Mouse (Mus musculus): ENCODE data around the gene Zfp580. TPM values are rescaled to one million over a fixed set of nuclear protein-coding genes. Genes with fewer than 3 reads are reported as not detected.

The Zfp580 gene
- total and polyA plus RNA-seq, 3 experiments = 1.0 to 19.9 TPM; not detected in 1

- TF ChIP-seq MYB (IDR thresholded peaks at IDR 0.05; ENCODE audit: low read depth, low read length) (no peak), USF2 (IDR thresholded peaks at IDR 0.05; ENCODE audit: borderline replicate concordance in 1 of 2, insufficient read depth in 1 of 2, low read depth in 1 of 2, low read length in 2 of 2) (peak in 1 of 2 experiments; percentile 68; a peak in 1 of 4 replicates)
These were observed 11.1 kb downstream of the Zfp580 start (continued) for GRCm38 (mm10) chr7:5062360-5063001.

- H3K36me3 ChIP-seq (ENCODE audit: control insufficient read depth in 1 of 2, insufficient read depth in 2 of 2, low read length in 2 of 2) = peaks cover 15 to 30% of the 10 kb centered on the region in 2 experiments
- no peak overlapping the region for H3K4me3 ChIP-seq (ENCODE audit: control insufficient read depth in 1 of 2, insufficient read depth in 1 of 2, low read depth in 2 of 2, low read length in 2 of 2)
- TF ChIP-seq RCOR1 (IDR thresholded peaks at IDR 0.05; ENCODE audit: low read depth, low read length) = no peak
- TF ChIP-seq ZNF384 (IDR thresholded peaks at IDR 0.05; ENCODE audit: low read depth, low read length) = peak; percentile 65
- no peak for TF ChIP-seq POLR2AphosphoS2 (IDR thresholded peaks at IDR 0.05; ENCODE audit: low read length)
- no peak for TF ChIP-seq POLR2A (IDR thresholded peaks at IDR 0.05; ENCODE audit: control insufficient read depth in 1 of 2, insufficient read depth in 1 of 2, low read depth in 1 of 2, low read length in 2 of 2, poor library complexity in 1 of 2)
- H3K27ac ChIP-seq (ENCODE audit: control insufficient read depth, low read depth, low read length) = no peak overlapping the region
- no peaks in the 10 kb centered on the region for H3K27me3 ChIP-seq (ENCODE audit: control insufficient read depth in 1 of 2, insufficient read depth in 2 of 2, low read length in 2 of 2)
- H3K4me1 ChIP-seq (ENCODE audit: control insufficient read depth in 1 of 2, insufficient read depth in 2 of 2, low read length in 2 of 2) = peaks cover 2 to 17% of the 10 kb centered on the region in 2 experiments
- H3K9me3 ChIP-seq (replicated peaks; ENCODE audit: insufficient read depth, low read length) = no peaks in the 10 kb centered on the region
- no peak overlapping the region; the same call in 1 of the 2 replicates for H3K9ac ChIP-seq (ENCODE audit: control insufficient read depth, low read depth, low read length, poor library complexity, severe bottlenecking)
- peaks cover 69% of the 10 kb centered on the region for H3K79me2 ChIP-seq (ENCODE audit: control insufficient read depth, insufficient read depth, low read length, poor library complexity)
- DNase-seq (ENCODE audit: low read depth, low spot score) = no peak
These were observed 13.5 kb downstream of the Zfp580 start for GRCm38 (mm10) chr7:5064886-5065285.

GRCm38 (mm10) chr7:5073586-5073985, 22.2 kb downstream of the Zfp580 start:
- no peak overlapping the region for H3K27ac ChIP-seq (ENCODE audit: control insufficient read depth, low read depth, low read length)
- TF ChIP-seq TBP (IDR thresholded peaks at IDR 0.05; ENCODE audit: low read depth, low read length) (no peak), GATA1 (IDR thresholded peaks at IDR 0.05; ENCODE audit: low read depth, low read length) (peak; percentile 52; the same call in 1 of the 2 replicates), CHD2 (IDR thresholded peaks at IDR 0.05; ENCODE audit: low read length) (no peak), ETS1 (IDR thresholded peaks at IDR 0.05; ENCODE audit: low read depth, low read length) (no peak), POLR2A (IDR thresholded peaks at IDR 0.05; ENCODE audit: control insufficient read depth in 1 of 2, insufficient read depth in 1 of 2, low read depth in 1 of 2, low read length in 2 of 2, poor library complexity in 1 of 2) (0 out of 4 replicates have a peak, but pooled peaks of 1 of the 2 experiments have one; percentile 17)
- H3K9ac ChIP-seq (ENCODE audit: control insufficient read depth, low read depth, low read length, poor library complexity, severe bottlenecking) = no peak overlapping the region

DNA sequence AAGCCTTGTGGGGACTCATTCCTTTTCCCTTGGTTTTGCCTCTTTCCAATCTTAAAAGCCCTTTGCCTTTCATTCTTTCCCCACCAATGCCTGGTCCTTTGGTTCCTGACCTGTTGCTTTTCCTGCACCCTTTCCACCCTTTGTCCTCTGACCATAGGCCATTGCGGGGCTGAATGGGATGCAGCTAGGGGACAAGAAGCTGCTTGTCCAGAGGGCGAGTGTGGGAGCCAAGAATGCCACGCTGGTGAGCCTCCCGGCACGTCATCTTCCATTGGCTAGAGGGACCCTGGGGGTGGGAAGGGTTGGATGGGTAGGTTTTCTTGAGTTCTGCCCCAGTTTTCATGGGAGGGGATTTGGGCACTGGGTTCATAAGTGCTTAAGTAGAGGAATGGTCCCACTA, 23.6 kb downstream of the Zfp580 start:
- H3K4me1 ChIP-seq (ENCODE audit: control insufficient read depth in 1 of 2, insufficient read depth in 2 of 2, low read length in 2 of 2) = peaks cover 12 to 32% of the 10 kb centered on the region in 2 experiments
- H3K79me2 ChIP-seq (ENCODE audit: control insufficient read depth, insufficient read depth, low read length, poor library complexity) = peaks cover 18% of the 10 kb centered on the region
- no peaks in the 10 kb centered on the region for H3K9me3 ChIP-seq (replicated peaks; ENCODE audit: insufficient read depth, low read length)
- H3K9ac ChIP-seq (ENCODE audit: control insufficient read depth, low read depth, low read length, poor library complexity, severe bottlenecking) = no peak overlapping the region
- no peak overlapping the region for H3K4me3 ChIP-seq (ENCODE audit: control insufficient read depth in 1 of 2, insufficient read depth in 1 of 2, low read depth in 2 of 2, low read length in 2 of 2)
- no peak for DNase-seq (ENCODE audit: low read depth, low spot score)
- H3K27me3 ChIP-seq (ENCODE audit: control insufficient read depth in 1 of 2, insufficient read depth in 2 of 2, low read length in 2 of 2) = no peaks in the 10 kb centered on the region
- no peak overlapping the region for H3K27ac ChIP-seq (ENCODE audit: control insufficient read depth, low read depth, low read length)
- peaks cover 48% of the 10 kb centered on the region in 2 experiments for H3K36me3 ChIP-seq (ENCODE audit: control insufficient read depth in 1 of 2, insufficient read depth in 2 of 2, low read length in 2 of 2)
- TF ChIP-seq USF1 (IDR thresholded peaks at IDR 0.05; ENCODE audit: low read depth, low read length) (no peak), RCOR1 (IDR thresholded peaks at IDR 0.05; ENCODE audit: low read depth, low read length) (no peak), TAL1 (IDR thresholded peaks at IDR 0.05; ENCODE audit: low read length) (no peak), UBTF (IDR thresholded peaks at IDR 0.05; ENCODE audit: borderline replicate concordance, insufficient read depth, low read depth, low read length) (no peak), MYB (IDR thresholded peaks at IDR 0.05; ENCODE audit: low read depth, low read length) (no peak), E2F4 (IDR thresholded peaks at IDR 0.05; ENCODE audit: borderline replicate concordance, low read depth, low read length) (no peak), CHD1 (IDR thresholded peaks at IDR 0.05; ENCODE audit: low read depth, low read length) (no peak), CTCF (IDR thresholded peaks at IDR 0.05 in 2 of 3, conservative IDR thresholded peaks at IDR 0.05 in 1 of 3; ENCODE audit: control insufficient read depth in 1 of 3, insufficient read depth in 1 of 3, low read depth in 2 of 3, low read length in 3 of 3, poor library complexity in 1 of 3, severe bottlenecking in 1 of 3) (no peak), SIN3A (IDR thresholded peaks at IDR 0.05; ENCODE audit: low read length) (no peak), JUND (IDR thresholded peaks at IDR 0.05; ENCODE audit: low read depth, low read length) (no peak), ZNF384 (IDR thresholded peaks at IDR 0.05; ENCODE audit: low read depth, low read length) (no peak), POLR2AphosphoS5 (IDR thresholded peaks at IDR 0.05; ENCODE audit: borderline replicate concordance, low read depth, low read length) (no peak), HCFC1 (IDR thresholded peaks at IDR 0.05; ENCODE audit: low read depth, low read length) (no peak), CHD2 (IDR thresholded peaks at IDR 0.05; ENCODE audit: low read length) (no peak), USF2 (IDR thresholded peaks at IDR 0.05; ENCODE audit: borderline replicate concordance in 1 of 2, insufficient read depth in 1 of 2, low read depth in 1 of 2, low read length in 2 of 2) (no peak), GATA1 (IDR thresholded peaks at IDR 0.05; ENCODE audit: low read depth, low read length) (no peak), TCF12 (IDR thresholded peaks at IDR 0.05; ENCODE audit: low read depth, low read length) (no peak), ETS1 (IDR thresholded peaks at IDR 0.05; ENCODE audit: low read depth, low read length) (no peak)

More at GRCm38 (mm10) chr7:5073586-5073985, 22.2 kb downstream of the Zfp580 start:
- no peaks in the 10 kb centered on the region for H3K27me3 ChIP-seq (ENCODE audit: control insufficient read depth in 1 of 2, insufficient read depth in 2 of 2, low read length in 2 of 2)
- peaks cover 26% of the 10 kb centered on the region for H3K79me2 ChIP-seq (ENCODE audit: control insufficient read depth, insufficient read depth, low read length, poor library complexity)
- no peak overlapping the region for H3K4me3 ChIP-seq (ENCODE audit: control insufficient read depth in 1 of 2, insufficient read depth in 1 of 2, low read depth in 2 of 2, low read length in 2 of 2)
- peaks cover 48 to 50% of the 10 kb centered on the region in 2 experiments for H3K36me3 ChIP-seq (ENCODE audit: control insufficient read depth in 1 of 2, insufficient read depth in 2 of 2, low read length in 2 of 2)
- H3K4me1 ChIP-seq (ENCODE audit: control insufficient read depth in 1 of 2, insufficient read depth in 2 of 2, low read length in 2 of 2) = peaks cover 12 to 32% of the 10 kb centered on the region in 2 experiments
- no peaks in the 10 kb centered on the region for H3K9me3 ChIP-seq (replicated peaks; ENCODE audit: insufficient read depth, low read length)
- peak; percentile 62 for DNase-seq (ENCODE audit: low read depth, low spot score)
